8 mouse cellular contexts compared by ENCODE assay signal in genomic region chr14:32683251-32683838, GRCm38 (mm10). TPM values are rescaled to one million over a fixed set of nuclear protein-coding genes. Genes with fewer than 3 reads are reported as not detected.
A peak's percentile ranks its signal among the peaks of the same experiment; 100 is the strongest.
DNase-seq lines count a peak whose midpoint lies in the region; ATAC-seq lines count a peak whose summit lies in the region.

No protein-coding gene starts in this region.

- 39% methylated on average over 19 of the region's 19 CpGs for WGBS in liver, embryonic 11.5 days
- 72% methylated on average over 19 of the region's 19 CpGs for WGBS in forebrain, embryonic 15.5 days

- H3K27ac ChIP-seq in liver, embryonic 11.5 days (ENCODE audit: low read depth, low read length): no peak overlapping the region
- peak overlapping the region; percentile 2; the same call in 1 of the 2 replicates for H3K27ac ChIP-seq in brown adipose tissue, adult 24 weeks (replicated peaks; ENCODE audit: low read depth, low read length)
- H3K27ac ChIP-seq in forebrain, embryonic 15.5 days (replicated peaks): no peak overlapping the region

- no peaks in the 10 kb centered on the region for H3K36me3 ChIP-seq in liver, embryonic 11.5 days (ENCODE audit: control insufficient read depth, insufficient read depth, low read length)
- no peaks in the 10 kb centered on the region for H3K36me3 ChIP-seq in forebrain, embryonic 15.5 days

- peak; percentile 13 for DNase-seq in liver
- no peak for DNase-seq in liver, embryonic 11.5 days (ENCODE audit: low spot score)
- peak; percentile 28 for DNase-seq in heart, postnatal 25 days (ENCODE audit: low spot score)
- DNase-seq in thymus, postnatal 0 days (ENCODE audit: low spot score): no peak

- no peak for ATAC-seq in liver, embryonic 11.5 days (replicated peaks; ENCODE audit: low FRiP score)
- ATAC-seq in forebrain, embryonic 15.5 days (replicated peaks): peak; percentile 70
- peak; percentile 72 for ATAC-seq in megakaryocyte progenitor cell, adult 5-6 weeks (replicated peaks; ENCODE audit: poor library complexity)
- no peak for ATAC-seq in erythroblast, adult 5-6 weeks (replicated peaks; ENCODE audit: low FRiP score, poor library complexity, severe bottlenecking)

- H3K4me2 ChIP-seq in liver, embryonic 11.5 days: no peak overlapping the region
- 0 out of 2 replicates have a peak overlapping the region, but pooled peaks have one; percentile 39 for H3K4me2 ChIP-seq in forebrain, embryonic 15.5 days (replicated peaks)

- H3K27me3 ChIP-seq in liver, embryonic 11.5 days (replicated peaks; ENCODE audit: control insufficient read depth, insufficient read depth, low read length): 0 out of 2 replicates have a peak, but pooled peaks cover 2% of the 10 kb centered on the region
- no peaks in the 10 kb centered on the region for H3K27me3 ChIP-seq in forebrain, embryonic 15.5 days

- H3K4me1 ChIP-seq in liver, embryonic 11.5 days (replicated peaks; ENCODE audit: control insufficient read depth, insufficient read depth, low read length): no peaks in the 10 kb centered on the region; the same call in 1 of the 2 replicates
- H3K4me1 ChIP-seq in brown adipose tissue, adult 24 weeks (ENCODE audit: control insufficient read depth, insufficient read depth, insufficient read length, low read length): peaks cover 3% of the 10 kb centered on the region; the same call in 1 of the 2 replicates
- peaks cover 19% of the 10 kb centered on the region for H3K4me1 ChIP-seq in forebrain, embryonic 15.5 days

- no peak overlapping the region for H3K4me3 ChIP-seq in liver, embryonic 11.5 days (ENCODE audit: low read depth, low read length)
- peak overlapping the region; percentile 14; the same call in 1 of the 2 replicates for H3K4me3 ChIP-seq in brown adipose tissue, adult 24 weeks (ENCODE audit: insufficient read depth, low read depth, low read length)
- no peak overlapping the region for H3K4me3 ChIP-seq in forebrain, embryonic 15.5 days

- intact Hi-C loops in heart, postnatal 25 days (cut with DNase I): no loop called here

- no peak overlapping the region for H3K9ac ChIP-seq in liver, embryonic 11.5 days (ENCODE audit: low read depth, low read length)
- H3K9ac ChIP-seq in forebrain, embryonic 15.5 days (replicated peaks): no peak overlapping the region

- H3K9me3 ChIP-seq in liver, embryonic 11.5 days (ENCODE audit: control insufficient read depth, low read length): no peaks in the 10 kb centered on the region
- H3K9me3 ChIP-seq in forebrain, embryonic 15.5 days: no peaks in the 10 kb centered on the region

RNA-seq across cellular contexts. Expression of gene 3425401B19Rik, which starts 1.7 kb away (rescaled TPM):
- not detected in 2 replicates for polyA plus RNA-seq in liver, embryonic 11.5 days (2014; fragmentation: Nextera tagmentation; extraction: Ambion mirVana)
- polyA plus RNA-seq in brown adipose tissue, adult 24 weeks (2012; ENCODE audit: insufficient read depth, insufficient read length, missing spikeins): 1.3 and 3.3 TPM in 2 replicates
- polyA plus RNA-seq in forebrain, embryonic 15.5 days (2015; fragmentation: Nextera tagmentation; extraction: Ambion mirVana): not detected in 2 replicates
- 100 to 1,000 TPM; 106 to 121 TPM for total RNA-seq in heart, postnatal 25 days (2021)
- not detected in 2 replicates for total RNA-seq in megakaryocyte progenitor cell, adult 5-6 weeks (2015)
- not detected in 2 replicates for total RNA-seq in megakaryocyte progenitor cell, adult 5-6 weeks (2017)
- not detected in 2 replicates for total RNA-seq in erythroblast, adult 5-6 weeks (2015; ENCODE audit: low replicate concordance)
- total RNA-seq in erythroblast, adult 5-6 weeks (2017; ENCODE audit: low replicate concordance): not detected in 2 replicates
- polyA plus RNA-seq in thymus, postnatal 0 days (2015; fragmentation: Nextera tagmentation; extraction: Ambion mirVana): 0.06 TPM in 1 of 2 replicates, not detected in the other

Comparison
In these comparisons a context has a peak if more than half of its experiments do, and no peak if none do; other contexts are left out.
1. DNase-seq: peak in liver (single experiment) and heart, postnatal 25 days (single experiment); none in liver, embryonic 11.5 days (single experiment) and thymus, postnatal 0 days (single experiment).
2. ATAC-seq: peak in forebrain, embryonic 15.5 days (single experiment) and megakaryocyte progenitor cell, adult 5-6 weeks (single experiment); none in liver, embryonic 11.5 days (single experiment) and erythroblast, adult 5-6 weeks (single experiment).